Mouse (Mus musculus) hindbrain, embryonic 14.5 days (tissue): ENCODE data around the gene Snta1. TPM values are rescaled to one million over a fixed set of nuclear protein-coding genes. Genes with fewer than 3 reads are reported as not detected.
A peak's percentile ranks its signal among the peaks of the same experiment; 100 is the strongest.
"Not testable (repeated sequence)": the region's sequence is repeated elsewhere in the genome, so short reads cannot be mapped to it uniquely, and the experiment has no call there.

Experiments used
- ATAC-seq: fragments of 200-750 bp; cut with Nextera tagmentation; 2 replicates; pipeline ENCODE4 v1.8.0; 2017; ENCODE audit warnings: moderate number of reproducible peaks, mild to moderate bottlenecking, moderate TSS enrichment, moderate library complexity; ENCODE audit not compliant: low FRiP score
- DNase-seq: peaks from one replicate; pipeline ENCODE4 v3.0.0-alpha.2; 2015; ENCODE audit warnings: low spot score
- H3K27ac ChIP-seq: fragments of 300-500 bp; sonication (generic); 2 replicates; pipeline ENCODE4 v1.5.1; 2014; ENCODE audit warnings: mild to moderate bottlenecking, moderate library complexity
- H3K27me3 ChIP-seq: fragments of 300-500 bp; sonication (generic); 2 replicates; pipeline ENCODE4 v1.6.1; 2014; ENCODE audit warnings: mild to moderate bottlenecking, low read length, mixed read lengths; ENCODE audit not compliant: control insufficient read depth, insufficient read depth
- H3K36me3 ChIP-seq: fragments of 300-500 bp; sonication (generic); replicated peaks from 2 replicates; pipeline ENCODE4 v1.6.1; 2014; ENCODE audit not compliant: control insufficient read depth, insufficient read depth
- H3K4me1 ChIP-seq: fragments of 300-500 bp; sonication (generic); replicated peaks from 2 replicates; pipeline ENCODE4 v1.6.1; 2014; ENCODE audit warnings: antibody characterized with exemption, low read length, mixed read lengths; ENCODE audit not compliant: control insufficient read depth, insufficient read depth
- H3K4me2 ChIP-seq: fragments of 300-500 bp; sonication (generic); replicated peaks from 2 replicates; pipeline ENCODE4 v1.6.1; 2014; ENCODE audit warnings: mild to moderate bottlenecking, moderate library complexity
- H3K4me3 ChIP-seq: fragments of 300-500 bp; sonication (generic); replicated peaks from 2 replicates; pipeline ENCODE4 v1.5.1; 2014; ENCODE audit warnings: mild to moderate bottlenecking, low read length
- H3K9ac ChIP-seq: fragments of 300-500 bp; sonication (generic); 2 replicates; pipeline ENCODE4 v1.6.1; 2014
- H3K9me3 ChIP-seq: fragments of 300-500 bp; sonication (generic); 2 replicates; pipeline ENCODE4 v1.6.1; 2016; ENCODE audit warnings: low read length; ENCODE audit not compliant: control insufficient read depth
- whole genome bisulfite sequencing: fragments of 180-500 bp; shearing (Covaris S2); extraction: QIAGEN DNeasy Blood & Tissue Kit; methylation state at CpG from one replicate; pipeline ENCODE4 v1.1.7; 2014; 5-methylcytosine and 5-hydroxymethylcytosine counted together
- polyA plus RNA-seq: library from polyadenylated mRNA; unstranded; fragments of >200 nt; fragmentation: Nextera tagmentation; extraction: Ambion mirVana; gene quantifications from 2 replicates; pipeline ENCODE4 v1.2.1, GENCODE M21; 2014

The Snta1 gene
- polyA plus RNA-seq, 1 experiment from 2014 or later = 7.1 TPM

- peak overlapping the region; percentile 37 for H3K4me2 ChIP-seq
- H3K36me3 ChIP-seq = peaks cover 30% of the 10 kb centered on the region
- ATAC-seq = peak; percentile 27; the same call in 1 of the 2 replicates
- H3K27ac ChIP-seq, H3K27me3 ChIP-seq, H3K9me3 ChIP-seq, DNase-seq, H3K4me1 ChIP-seq: not testable (repeated sequence)
- H3K4me3 ChIP-seq = peak overlapping the region; percentile 20
- H3K9ac ChIP-seq = 0 out of 2 replicates have a peak overlapping the region, but pooled peaks have one; percentile 16
- WGBS = 76% methylated on average over 14 of the region's 19 CpGs
These were observed 53.9 kb downstream of the Snta1 start for GRCm38 (mm10) chr2:154354000-154354425.

- peaks cover 68% of the 10 kb centered on the region for H3K36me3 ChIP-seq
- H3K4me3 ChIP-seq = no peak overlapping the region
- no peak for DNase-seq
- ATAC-seq = no peak
- no peaks in the 10 kb centered on the region for H3K27me3 ChIP-seq
- no peaks in the 10 kb centered on the region for H3K9me3 ChIP-seq
- no peak overlapping the region for H3K27ac ChIP-seq
- 89% methylated on average over 3 of the region's 3 CpGs for WGBS
- H3K4me1 ChIP-seq = no peaks in the 10 kb centered on the region
- no peak overlapping the region for H3K9ac ChIP-seq
- H3K4me2 ChIP-seq = no peak overlapping the region
These were observed 59.7 kb downstream of the Snta1 start for GRCm38 (mm10) chr2:154348152-154348551.

- H3K4me3 ChIP-seq = no peak overlapping the region
- peaks cover 46% of the 10 kb centered on the region for H3K36me3 ChIP-seq
- no peak for DNase-seq
- H3K9ac ChIP-seq = no peak overlapping the region
- no peaks in the 10 kb centered on the region for H3K27me3 ChIP-seq
- 83% methylated on average over 2 of the region's 2 CpGs for WGBS
- no peak overlapping the region for H3K27ac ChIP-seq
- ATAC-seq = no peak
- H3K4me2 ChIP-seq = no peak overlapping the region
- no peaks in the 10 kb centered on the region for H3K4me1 ChIP-seq
- H3K9me3 ChIP-seq = no peaks in the 10 kb centered on the region
These were observed 68.5 kb downstream of the Snta1 start for GRCm38 (mm10) chr2:154339356-154339755.

GRCm38 (mm10) chr2:154338161-154338560 is 69.7 kb downstream of the Snta1 start:
- no peak overlapping the region for H3K9ac ChIP-seq
- H3K4me2 ChIP-seq = no peak overlapping the region
- WGBS = 92% methylated on average over 1 of the region's 1 CpGs
- peaks cover 43% of the 10 kb centered on the region for H3K36me3 ChIP-seq
- ATAC-seq = no peak
- no peaks in the 10 kb centered on the region for H3K27me3 ChIP-seq
- H3K9me3 ChIP-seq = no peaks in the 10 kb centered on the region
- H3K4me1 ChIP-seq = no peaks in the 10 kb centered on the region
- H3K27ac ChIP-seq = no peak overlapping the region
- no peak overlapping the region for H3K4me3 ChIP-seq
- no peak for DNase-seq

- Histone ChIP-seq H3K36me3 (peaks cover 21% of the 10 kb centered on the region), H3K9me3 (no peaks in the 10 kb centered on the region), H3K27me3 (no peaks in the 10 kb centered on the region), H3K4me2 (no peak overlapping the region), H3K4me3 (no peak overlapping the region), H3K4me1 (no peaks in the 10 kb centered on the region), H3K9ac (no peak overlapping the region), H3K27ac (no peak overlapping the region)
- 87% methylated on average over 4 of the region's 4 CpGs for WGBS
- DNase-seq (no peak), ATAC-seq (no peak)
These were observed 72.3 kb downstream of the Snta1 start for GRCm38 (mm10) chr2:154335572-154335971.

- no peaks in the 10 kb centered on the region for H3K9me3 ChIP-seq
- H3K4me1 ChIP-seq = no peaks in the 10 kb centered on the region
- no peaks in the 10 kb centered on the region for H3K36me3 ChIP-seq
- no peak overlapping the region for H3K4me2 ChIP-seq
- H3K4me3 ChIP-seq = no peak overlapping the region
- H3K9ac ChIP-seq = no peak overlapping the region
- DNase-seq = no peak
- H3K27ac ChIP-seq = no peak overlapping the region
- 94% methylated on average over 3 of the region's 3 CpGs for WGBS
- ATAC-seq = no peak
- H3K27me3 ChIP-seq = no peaks in the 10 kb centered on the region
These were observed 81.0 kb downstream of the Snta1 start for GRCm38 (mm10) chr2:154326852-154327251.

Other genes starting within 250 kb of the Snta1 start
- not detected in 2 replicates for gene Bpifa5, start 245.5 kb downstream of the Snta1 start, polyA plus RNA-seq
- 0.20 and 0.27 TPM in 2 replicates for gene Bpifb1, start 217.3 kb downstream of the Snta1 start, polyA plus RNA-seq
- gene Bpifb5, start 184.4 kb downstream of the Snta1 start, polyA plus RNA-seq = 0.17 and 0.78 TPM in 2 replicates
- not detected in 2 replicates for gene Bpifb9a, start 150.2 kb downstream of the Snta1 start, polyA plus RNA-seq
- not detected in 2 replicates for gene Bpifb9b, start 100.9 kb downstream of the Snta1 start, polyA plus RNA-seq
- 14.2 and 20.3 TPM in 2 replicates for gene Cdk5rap1, start 35.1 kb downstream of the Snta1 start, polyA plus RNA-seq
- gene Cbfa2t2, start 28.4 kb upstream of the Snta1 start, polyA plus RNA-seq = 44.6 and 48.0 TPM in 2 replicates
- 1.5 and 1.6 TPM in 2 replicates for gene 1700003F12Rik, start 139.0 kb upstream of the Snta1 start, polyA plus RNA-seq
- gene Actl10, start 143.7 kb upstream of the Snta1 start, polyA plus RNA-seq = 0.12 and 0.22 TPM in 2 replicates
- 13.6 and 15.2 TPM in 2 replicates for gene Necab3, start 150.8 kb upstream of the Snta1 start, polyA plus RNA-seq
- gene E2f1, start 161.8 kb upstream of the Snta1 start, polyA plus RNA-seq = 2.2 and 2.4 TPM in 2 replicates
- 17.3 and 18.5 TPM in 2 replicates for gene Pxmp4, start 195.6 kb upstream of the Snta1 start, polyA plus RNA-seq
- gene Zfp341, start 205.2 kb upstream of the Snta1 start, polyA plus RNA-seq = 2.0 and 2.4 TPM in 2 replicates
- gene 4930519P11Rik, start 205.3 kb upstream of the Snta1 start, polyA plus RNA-seq = 0.47 and 0.59 TPM in 2 replicates
- gene Chmp4b, start 243.6 kb upstream of the Snta1 start, polyA plus RNA-seq = 23.2 and 23.4 TPM in 2 replicates